Mouse (Mus musculus) c-Kit-positive CD71-positive TER-119-negative erythroid progenitor cells, embryonic 14.5 days (primary cell): ENCODE measurements around the gene Rgs12.

ENCODE experiments used
- DNase-seq: peaks from one replicate; pipeline ENCODE4 v3.0.0-alpha.2; 2013; ENCODE audit warnings: low read depth

Gene Rgs12

GRCm38 (mm10) chr5:35033068-35033467 lies 83.8 kb downstream of the Rgs12 start:
- no peak for DNase-seq

- no peak for DNase-seq
These were observed 84.4 kb downstream of the Rgs12 start for GRCm38 (mm10) chr5:35033619-35034018.

GRCm38 (mm10) chr5:35035141-35035540 lies 85.9 kb downstream of the Rgs12 start:
- no peak for DNase-seq

- peak; percentile 55 for DNase-seq
These were observed 86.5 kb downstream of the Rgs12 start for GRCm38 (mm10) chr5:35035795-35036194.

- DNase-seq, result no peak
These were observed 88.2 kb downstream of the Rgs12 start for GRCm38 (mm10) chr5:35037438-35037837.

GRCm38 (mm10) chr5:35041268-35041829 lies 92.1 kb downstream of the Rgs12 start, which contains the start of gene Hgfac:
Hgfac (plus strand) TSS chr5:35041509.
- DNase-seq, result no peak

- no peak for DNase-seq
These were observed 93.3 kb downstream of the Rgs12 start for GRCm38 (mm10) chr5:35042431-35043109.

- DNase-seq, result peak; percentile 66
These were observed 93.8 kb downstream of the Rgs12 start for GRCm38 (mm10) chr5:35043110-35043451.

- DNase-seq, result no peak
These were observed 101.3 kb downstream of the Rgs12 start for GRCm38 (mm10) chr5:35050541-35050940.

- DNase-seq, result no peak
These were observed 105.4 kb downstream of the Rgs12 start for GRCm38 (mm10) chr5:35054628-35055027.

GRCm38 (mm10) chr5:35055076-35055475 lies 105.8 kb downstream of the Rgs12 start:
- DNase-seq, result no peak

GRCm38 (mm10) chr5:35056604-35057432 lies 107.6 kb downstream of the Rgs12 start, which contains the start of gene Dok7:
Dok7 (plus strand) TSS chr5:35056766.
- DNase-seq, result no peak

GRCm38 (mm10) chr5:35057582-35057981 lies 108.3 kb downstream of the Rgs12 start:
- DNase-seq, result no peak

GRCm38 (mm10) chr5:35058216-35058615 lies 109.0 kb downstream of the Rgs12 start:
- no peak for DNase-seq

GRCm38 (mm10) chr5:35060098-35060497 lies 110.9 kb downstream of the Rgs12 start:
- DNase-seq, result no peak

GRCm38 (mm10) chr5:35069841-35070240 lies 120.6 kb downstream of the Rgs12 start:
- DNase-seq, result no peak

GRCm38 (mm10) chr5:35070314-35070713 lies 121.1 kb downstream of the Rgs12 start:
- no peak for DNase-seq

GRCm38 (mm10) chr5:35070953-35071352 lies 121.7 kb downstream of the Rgs12 start:
- DNase-seq, result no peak

GRCm38 (mm10) chr5:35071855-35072254 lies 122.6 kb downstream of the Rgs12 start:
- DNase-seq, result no peak

GRCm38 (mm10) chr5:35073235-35073634 lies 124.0 kb downstream of the Rgs12 start:
- no peak for DNase-seq

GRCm38 (mm10) chr5:35073992-35074391 lies 124.7 kb downstream of the Rgs12 start:
- DNase-seq, result no peak

- DNase-seq, result no peak
These were observed 127.1 kb downstream of the Rgs12 start for GRCm38 (mm10) chr5:35076369-35076768.

GRCm38 (mm10) chr5:35079101-35079500 lies 129.9 kb downstream of the Rgs12 start:
- DNase-seq, result no peak
